Mouse (Mus musculus) hindbrain, embryonic 13.5 days (tissue): ENCODE measurements around the gene Hcrtr1. TPM values are rescaled to one million over a fixed set of nuclear protein-coding genes. Genes with fewer than 3 reads are reported as not detected.

Experiments
- ATAC-seq: fragments of 200-750 bp; cut with Nextera tagmentation; 2 replicates; pipeline ENCODE4 v1.8.0; 2017; ENCODE audit warnings: moderate TSS enrichment; ENCODE audit not compliant: low FRiP score
- H3K27ac ChIP-seq: fragments of 300-500 bp; sonication (generic); 2 replicates; pipeline ENCODE4 v1.5.1; 2015; ENCODE audit warnings: inconsistent platforms, mild to moderate bottlenecking, moderate library complexity
- H3K27me3 ChIP-seq: fragments of 300-500 bp; sonication (generic); 2 replicates; pipeline ENCODE4 v1.6.1; 2015; ENCODE audit warnings: mild to moderate bottlenecking, inconsistent platforms
- H3K36me3 ChIP-seq: fragments of 300-500 bp; sonication (generic); 2 replicates; pipeline ENCODE4 v1.6.1; 2015; ENCODE audit warnings: mild to moderate bottlenecking, inconsistent platforms
- H3K4me1 ChIP-seq: fragments of 300-500 bp; sonication (generic); replicated peaks from 2 replicates; pipeline ENCODE4 v1.6.1; 2015; ENCODE audit warnings: inconsistent platforms
- H3K4me2 ChIP-seq: fragments of 300-500 bp; sonication (generic); 2 replicates; pipeline ENCODE4 v1.6.1; 2015; ENCODE audit warnings: inconsistent platforms, mild to moderate bottlenecking, moderate library complexity
- H3K4me3 ChIP-seq: fragments of 300-500 bp; sonication (generic); 2 replicates; pipeline ENCODE4 v1.5.1; 2015; ENCODE audit warnings: mild to moderate bottlenecking, inconsistent platforms
- H3K9ac ChIP-seq: fragments of 300-500 bp; sonication (generic); 2 replicates; pipeline ENCODE4 v1.6.1; 2015; ENCODE audit warnings: mild to moderate bottlenecking, inconsistent platforms
- H3K9me3 ChIP-seq: fragments of 300-500 bp; sonication (generic); 2 replicates; pipeline ENCODE4 v1.6.1; 2016; ENCODE audit warnings: inconsistent platforms
- WGBS: fragments of 180-500 bp; shearing (Covaris S2); methylation state at CpG from one replicate; pipeline ENCODE4 v1.1.7; 2015; 5-methylcytosine and 5-hydroxymethylcytosine counted together
- polyA plus RNA-seq: library from polyadenylated mRNA; unstranded; fragments of >200 nt; fragmentation: Nextera tagmentation; extraction: Ambion mirVana; gene quantifications from 2 replicates; pipeline ENCODE4 v1.2.1, GENCODE M21; 2015

Hcrtr1 gene
- polyA plus RNA-seq, 1 experiment from 2014 or later: 0.60 TPM

GRCm38 (mm10) chr4:130175072-130175711 lies 36.0 kb upstream of the Hcrtr1 start, which contains the start of gene Tinagl1:
Tinagl1 (minus strand) TSS chr4:130175122.
- no peak for ATAC-seq
- H3K4me3 ChIP-seq: no peak within 1 kb of the TSS
- WGBS: under 1% methylated on average over 14 of the region's 14 CpGs
- peak within 1 kb of the TSS; percentile 42 for H3K4me2 ChIP-seq
- H3K4me1 ChIP-seq: peaks cover 19% of the 10 kb centered on the region
- H3K27ac ChIP-seq: no peak within 1 kb of the TSS
- H3K9ac ChIP-seq: peak within 1 kb of the TSS; percentile 24; the same call in 1 of the 2 replicates
- no peaks in the 10 kb centered on the region for H3K9me3 ChIP-seq
- peaks cover 44% of the 10 kb centered on the region for H3K27me3 ChIP-seq
- H3K36me3 ChIP-seq: no peaks in the 10 kb centered on the region

DNA sequence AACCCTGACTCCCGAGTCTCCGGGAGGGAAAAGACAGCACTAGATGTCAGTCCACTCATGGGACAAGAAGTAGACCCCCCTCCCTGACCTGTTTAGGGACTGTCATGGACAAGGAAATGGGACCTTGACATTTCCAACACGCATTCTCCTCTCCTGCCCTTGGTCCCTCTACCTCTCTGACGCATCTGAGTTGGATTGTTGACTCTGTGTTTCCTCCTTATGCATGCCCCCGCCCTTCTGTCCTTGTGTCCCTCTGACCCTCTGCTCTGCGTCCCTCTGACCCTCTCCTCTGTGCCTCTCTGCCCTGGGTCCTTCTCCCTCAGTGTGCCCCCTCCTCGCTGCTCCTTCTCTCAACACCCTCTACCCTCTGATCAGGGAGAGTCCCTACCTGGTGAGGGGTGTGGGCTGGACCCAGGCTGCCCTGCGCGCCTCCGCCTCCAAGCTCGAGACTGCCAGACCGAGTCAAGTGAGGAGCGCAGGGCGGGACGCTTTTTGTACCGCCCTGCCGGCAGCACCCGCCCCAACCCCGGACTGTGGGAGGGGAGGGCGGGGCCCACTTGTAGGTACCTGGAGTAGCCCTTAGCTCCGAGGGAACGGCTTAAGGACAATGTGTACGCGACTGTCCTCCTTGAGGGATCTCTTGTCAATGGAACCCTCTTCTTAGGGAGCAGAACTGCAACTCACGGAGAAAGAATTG lies 35.3 kb upstream of the Hcrtr1 start:
- Histone ChIP-seq H3K36me3 (no peaks in the 10 kb centered on the region), H3K4me3 (no peak overlapping the region), H3K4me2 (peak overlapping the region; percentile 42), H3K9ac (peak overlapping the region; percentile 20; the same call in 1 of the 2 replicates), H3K4me1 (peaks cover 19% of the 10 kb centered on the region), H3K27ac (no peak overlapping the region), H3K9me3 (no peaks in the 10 kb centered on the region), H3K27me3 (peaks cover 44% of the 10 kb centered on the region)
- 6% methylated on average over 25 of the region's 25 CpGs for WGBS
- no peak for ATAC-seq

DNA sequence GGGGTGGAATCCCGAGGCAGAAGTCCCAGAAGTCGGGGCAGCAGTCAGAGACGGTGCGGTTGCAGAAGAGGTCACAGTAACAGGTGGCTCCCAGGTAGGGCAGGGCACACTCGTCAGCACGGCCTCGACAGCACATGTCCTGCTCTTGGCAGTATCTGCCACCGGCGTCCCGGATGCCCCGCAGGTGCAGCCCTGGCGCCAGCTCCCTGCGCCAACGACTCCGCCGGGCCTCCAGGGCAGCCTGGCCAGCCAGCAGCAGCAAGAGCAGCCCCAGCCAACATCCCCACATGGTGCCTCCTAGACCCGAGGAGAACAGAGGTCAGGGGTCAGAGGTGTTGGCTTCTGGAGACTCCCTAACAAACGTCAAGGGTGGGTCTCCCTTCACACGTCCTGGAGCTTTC lies 34.8 kb upstream of the Hcrtr1 start:
- Histone ChIP-seq H3K4me2 (no peak overlapping the region), H3K27me3 (peaks cover 46% of the 10 kb centered on the region), H3K36me3 (no peaks in the 10 kb centered on the region), H3K9me3 (no peaks in the 10 kb centered on the region), H3K27ac (no peak overlapping the region), H3K9ac (no peak overlapping the region), H3K4me3 (no peak overlapping the region), H3K4me1 (peaks cover 21% of the 10 kb centered on the region)
- ATAC-seq: no peak
- 48% methylated on average over 19 of the region's 19 CpGs for WGBS

GRCm38 (mm10) chr4:130173060-130173822 lies 34.1 kb upstream of the Hcrtr1 start:
- Histone ChIP-seq H3K4me2 (no peak overlapping the region), H3K4me1 (peaks cover 28% of the 10 kb centered on the region), H3K9me3 (no peaks in the 10 kb centered on the region), H3K4me3 (no peak overlapping the region), H3K9ac (no peak overlapping the region), H3K36me3 (no peaks in the 10 kb centered on the region), H3K27me3 (peaks cover 49% of the 10 kb centered on the region), H3K27ac (no peak overlapping the region)
- 70% methylated on average over 11 of the region's 11 CpGs for WGBS
- no peak for ATAC-seq

DNA sequence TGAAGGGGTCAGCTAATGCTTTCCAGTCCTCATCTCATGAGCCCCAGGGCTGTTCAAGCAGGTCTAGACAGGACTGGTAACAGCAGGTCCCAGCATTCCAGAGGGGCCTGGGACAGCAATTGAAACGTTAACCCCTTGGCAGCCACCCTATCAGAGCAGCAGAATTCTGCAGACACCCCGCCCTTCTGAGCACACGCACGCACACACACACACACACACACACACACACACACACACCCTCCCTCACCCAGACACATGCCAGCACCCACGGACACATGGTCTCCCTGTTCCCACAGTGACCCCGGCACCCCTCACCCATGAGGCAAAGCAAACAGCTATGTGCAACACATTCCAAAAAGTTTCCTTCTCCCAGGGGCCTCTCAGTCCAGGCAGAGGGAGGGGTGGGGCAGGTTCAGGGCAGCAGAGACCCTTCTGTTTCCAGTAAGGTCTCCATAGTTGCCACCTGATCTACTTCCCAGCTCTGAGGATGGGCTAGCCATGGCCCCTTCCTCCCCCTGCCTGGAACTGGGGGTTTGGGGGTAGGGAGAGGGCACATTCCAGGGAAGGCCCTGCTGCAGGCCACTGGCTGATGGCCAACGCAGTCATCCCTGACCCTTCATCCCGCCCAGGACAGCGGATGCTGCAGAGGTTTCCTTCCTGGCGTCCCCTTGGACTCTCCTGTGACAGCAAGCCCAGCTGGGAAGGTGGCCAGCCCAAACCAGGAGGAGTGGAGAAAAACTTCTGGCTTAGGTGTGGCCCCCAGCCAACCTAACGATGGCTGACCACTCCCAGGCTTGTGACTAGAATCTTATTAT lies 33.0 kb upstream of the Hcrtr1 start:
- no peak overlapping the region for H3K27ac ChIP-seq
- H3K9me3 ChIP-seq: no peaks in the 10 kb centered on the region
- peaks cover 56% of the 10 kb centered on the region for H3K27me3 ChIP-seq
- H3K36me3 ChIP-seq: no peaks in the 10 kb centered on the region
- WGBS: 73% methylated on average over 11 of the region's 11 CpGs
- peaks cover 38% of the 10 kb centered on the region for H3K4me1 ChIP-seq
- no peak for ATAC-seq
- no peak overlapping the region for H3K4me3 ChIP-seq
- no peak overlapping the region for H3K4me2 ChIP-seq
- H3K9ac ChIP-seq: no peak overlapping the region

GRCm38 (mm10) chr4:130170362-130170761 lies 31.2 kb upstream of the Hcrtr1 start:
- no peaks in the 10 kb centered on the region for H3K36me3 ChIP-seq
- H3K27ac ChIP-seq: no peak overlapping the region
- H3K4me1 ChIP-seq: peaks cover 34% of the 10 kb centered on the region
- no peak overlapping the region for H3K9ac ChIP-seq
- H3K9me3 ChIP-seq: no peaks in the 10 kb centered on the region
- no peak overlapping the region for H3K4me3 ChIP-seq
- peaks cover 56% of the 10 kb centered on the region for H3K27me3 ChIP-seq
- H3K4me2 ChIP-seq: no peak overlapping the region
- 93% methylated on average over 4 of the region's 4 CpGs for whole genome bisulfite sequencing
- no peak for ATAC-seq

DNA sequence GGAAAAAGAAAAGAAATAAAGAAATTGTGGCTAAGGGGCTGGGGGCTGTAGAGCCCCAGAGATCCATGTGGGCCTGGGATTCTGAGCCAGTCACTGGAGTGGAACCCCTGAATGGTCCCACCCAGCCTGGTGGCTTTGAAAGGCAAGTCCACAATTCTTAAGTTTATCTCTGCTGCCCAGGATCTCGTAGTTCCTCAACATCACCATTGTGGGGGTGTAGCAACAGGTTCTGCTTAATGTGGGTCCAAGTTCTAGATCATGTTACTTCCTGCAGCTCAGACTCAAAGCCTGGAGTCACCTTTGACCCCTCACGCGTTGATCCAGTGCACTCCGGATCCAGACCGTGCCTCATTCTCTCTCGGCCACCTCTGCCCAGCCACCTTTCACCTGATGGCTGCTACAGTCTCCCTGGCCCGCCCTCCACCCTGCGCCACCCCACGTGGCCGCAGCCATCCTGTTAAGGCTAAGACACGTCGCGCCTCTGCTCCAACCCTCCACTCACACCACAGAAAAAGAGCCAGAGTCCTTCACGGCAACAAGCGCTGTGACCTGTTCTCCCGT lies 30.3 kb upstream of the Hcrtr1 start:
- peaks cover 26% of the 10 kb centered on the region for H3K4me1 ChIP-seq

DNA sequence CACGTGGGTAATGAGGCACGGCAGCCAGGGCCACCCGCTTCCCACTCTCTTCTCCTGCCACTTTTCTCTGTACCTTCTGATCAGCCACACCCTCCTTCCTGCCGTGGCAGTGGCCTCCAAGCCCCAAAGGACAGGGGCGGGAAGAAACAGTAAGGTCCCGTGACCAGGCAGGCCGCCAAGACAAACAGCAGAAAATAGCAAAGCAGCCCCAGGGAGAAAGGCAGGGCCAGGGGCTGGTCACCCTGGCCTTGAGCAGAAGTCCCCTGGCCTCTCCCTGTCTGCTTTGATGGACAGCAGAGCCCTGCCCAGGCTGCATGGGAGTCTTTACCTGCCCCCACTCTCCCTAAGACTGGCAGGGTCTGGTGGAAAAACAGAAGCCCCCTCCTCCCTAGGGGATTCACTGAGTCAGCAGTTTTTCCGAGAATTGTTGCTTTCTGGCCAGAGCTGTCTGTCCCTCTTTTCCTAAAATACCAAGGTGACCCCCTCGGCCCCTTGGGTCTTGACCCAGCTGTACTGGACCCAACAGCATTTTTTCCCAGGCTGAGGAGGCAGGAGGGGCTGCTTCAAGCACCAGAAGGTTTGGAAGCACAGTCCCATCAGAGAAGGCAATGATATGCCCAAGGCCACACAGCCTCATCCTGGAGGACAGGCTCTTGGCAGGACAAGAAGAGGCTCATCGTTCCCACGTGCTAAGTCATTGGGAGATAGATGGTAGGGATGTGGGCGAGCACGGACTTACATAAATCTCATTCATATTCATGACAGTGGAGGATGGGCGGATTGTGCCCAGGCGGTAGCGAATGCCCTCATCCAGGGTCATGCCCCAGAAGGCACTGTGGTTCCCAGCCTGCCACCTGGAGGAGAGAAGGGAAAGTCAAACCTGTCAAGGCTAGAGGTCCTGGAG lies 29.4 kb upstream of the Hcrtr1 start:
- H3K4me1 ChIP-seq: peaks cover 22% of the 10 kb centered on the region
- no peak overlapping the region for H3K4me3 ChIP-seq
- no peak overlapping the region for H3K9ac ChIP-seq
- H3K27ac ChIP-seq: no peak overlapping the region
- peaks cover 56% of the 10 kb centered on the region for H3K27me3 ChIP-seq
- no peak for ATAC-seq
- H3K9me3 ChIP-seq: no peaks in the 10 kb centered on the region
- no peaks in the 10 kb centered on the region for H3K36me3 ChIP-seq
- 35% methylated on average over 16 of the region's 16 CpGs for WGBS
- peak overlapping the region; percentile 19; the same call in 1 of the 2 replicates for H3K4me2 ChIP-seq

More for the DNA sequence above, 30.3 kb upstream of the Hcrtr1 start:
- ATAC-seq: no peak
- H3K9ac ChIP-seq: no peak overlapping the region
- no peak overlapping the region for H3K4me2 ChIP-seq
- no peak overlapping the region for H3K4me3 ChIP-seq
- 83% methylated on average over 16 of the region's 16 CpGs for WGBS
- peaks cover 56% of the 10 kb centered on the region for H3K27me3 ChIP-seq
- H3K36me3 ChIP-seq: no peaks in the 10 kb centered on the region
- H3K27ac ChIP-seq: no peak overlapping the region
- H3K9me3 ChIP-seq: no peaks in the 10 kb centered on the region

DNA sequence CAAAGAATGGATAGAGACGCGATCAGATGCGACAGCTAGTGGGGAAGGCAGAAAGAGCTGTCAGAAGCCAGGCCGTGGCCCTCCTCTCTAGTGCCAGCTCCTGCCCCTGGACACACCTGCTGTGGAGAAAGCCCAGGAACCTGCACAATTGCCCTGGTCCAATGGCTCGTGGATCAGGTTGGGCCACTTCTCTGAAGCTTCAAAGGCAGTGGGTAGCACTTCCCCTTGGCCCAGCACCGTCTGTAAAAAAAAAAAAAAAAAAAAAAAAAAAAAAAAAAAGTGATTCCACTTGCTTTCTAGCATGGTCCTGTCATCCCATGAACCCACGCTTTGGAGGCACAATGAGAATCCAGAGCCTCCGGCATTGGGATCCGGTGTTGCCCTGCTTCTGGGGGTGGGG lies 28.7 kb upstream of the Hcrtr1 start:
- 56% methylated on average over 9 of the region's 9 CpGs for WGBS
- no peak for ATAC-seq
- Histone ChIP-seq H3K4me1 (peaks cover 29% of the 10 kb centered on the region), H3K4me2 (peak overlapping the region; percentile 30; the same call in 1 of the 2 replicates), H3K27me3 (peaks cover 60% of the 10 kb centered on the region), H3K27ac (no peak overlapping the region), H3K36me3 (no peaks in the 10 kb centered on the region), H3K9me3 (no peaks in the 10 kb centered on the region), H3K4me3 (no peak overlapping the region), H3K9ac (no peak overlapping the region)

- Histone ChIP-seq H3K4me1 (peaks cover 30% of the 10 kb centered on the region), H3K27me3 (peaks cover 62% of the 10 kb centered on the region)
Measured at GRCm38 (mm10) chr4:130167321-130167720, 28.2 kb upstream of the Hcrtr1 start.

DNA sequence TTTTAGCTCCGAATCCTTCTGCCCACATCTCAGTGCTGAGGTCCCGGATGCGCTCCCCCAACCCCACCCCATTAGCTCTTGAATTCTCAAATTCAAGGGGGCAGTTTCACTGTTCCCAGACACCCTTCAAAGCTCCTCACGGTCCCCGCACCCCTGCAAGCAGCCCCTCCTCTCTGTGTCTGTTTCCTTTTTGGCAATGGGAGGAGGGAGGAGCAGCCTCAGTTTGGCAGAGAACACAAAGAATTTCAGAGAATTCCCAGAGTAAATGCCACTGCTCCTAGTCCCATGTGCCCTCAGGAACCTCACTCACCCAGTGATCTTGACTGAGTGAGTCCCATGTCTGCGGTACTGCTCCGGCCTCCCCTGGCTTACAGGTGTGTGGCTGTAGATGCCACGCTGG lies 27.4 kb upstream of the Hcrtr1 start:
- no peak overlapping the region for H3K4me3 ChIP-seq
- H3K27me3 ChIP-seq: peaks cover 63% of the 10 kb centered on the region
- no peak overlapping the region for H3K9ac ChIP-seq
- H3K27ac ChIP-seq: no peak overlapping the region
- no peaks in the 10 kb centered on the region for H3K36me3 ChIP-seq
- ATAC-seq: no peak
- peaks cover 30% of the 10 kb centered on the region for H3K4me1 ChIP-seq
- H3K4me2 ChIP-seq: no peak overlapping the region
- no peaks in the 10 kb centered on the region for H3K9me3 ChIP-seq
- WGBS: 75% methylated on average over 8 of the region's 8 CpGs

More at GRCm38 (mm10) chr4:130167321-130167720, 28.2 kb upstream of the Hcrtr1 start:
- no peak overlapping the region for H3K9ac ChIP-seq
- no peak overlapping the region for H3K27ac ChIP-seq
- peak overlapping the region; percentile 30; the same call in 1 of the 2 replicates for H3K4me2 ChIP-seq
- ATAC-seq: no peak
- H3K4me3 ChIP-seq: no peak overlapping the region
- H3K9me3 ChIP-seq: no peaks in the 10 kb centered on the region
- H3K36me3 ChIP-seq: no peaks in the 10 kb centered on the region
- 59% methylated on average over 22 of the region's 22 CpGs for WGBS
